Mouse (Mus musculus) megakaryocyte progenitor cell, adult 5-6 weeks (primary cell): ENCODE data around the gene Bola3. TPM values are rescaled to one million over a fixed set of nuclear protein-coding genes. Genes with fewer than 3 reads are reported as not detected.

ENCODE experiments used
- ATAC-seq: replicated peaks from 2 replicates; pipeline ENCODE4 v1.8.0; 2016; ENCODE audit warnings: mild to moderate bottlenecking, moderate TSS enrichment, inconsistent platforms; ENCODE audit not compliant: poor library complexity
- total RNA-seq, 2 experiments: library from RNA; stranded (forward) in 1 of 2; stranded (reverse) in 1 of 2; fragments of 157-497, 149-512 nt in 1 of 2; fragments of 200-1000 nt in 1 of 2; gene quantifications; 2 replicates each; pipeline versions ENCODE4 v1.2.3 to v1.2.4; 2015 to 2017

Bola3 gene
- total RNA-seq, 2 experiments from 2014 or later: 62.6 to 95.2 TPM

- no peak for ATAC-seq
Observed at GRCm38 (mm10) chr6:83392166-83392780, 43.3 kb downstream of the Bola3 start.

DNA sequence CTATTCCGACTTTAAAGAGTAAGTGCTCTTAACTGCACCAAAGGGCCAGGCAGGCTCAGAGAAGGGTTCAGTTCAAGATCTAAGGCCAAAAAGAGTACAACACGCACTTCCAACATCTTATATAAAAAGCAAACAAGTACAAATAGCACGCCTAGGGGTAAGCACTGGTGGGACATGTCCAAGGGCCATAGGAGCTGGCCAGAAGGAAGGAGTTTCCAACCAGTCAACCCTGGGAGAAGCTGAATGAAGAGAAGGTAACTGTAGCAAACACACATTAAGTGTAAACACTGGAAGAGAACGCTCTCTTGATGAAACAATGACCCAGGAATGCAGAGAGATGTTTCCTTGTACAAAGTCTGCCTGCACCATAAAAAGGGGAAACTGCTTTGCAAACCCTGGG lies 45.2 kb downstream of the Bola3 start:
- ATAC-seq: no peak

GRCm38 (mm10) chr6:83395544-83396229 lies 46.7 kb downstream of the Bola3 start:
- ATAC-seq: peak; percentile 93

DNA sequence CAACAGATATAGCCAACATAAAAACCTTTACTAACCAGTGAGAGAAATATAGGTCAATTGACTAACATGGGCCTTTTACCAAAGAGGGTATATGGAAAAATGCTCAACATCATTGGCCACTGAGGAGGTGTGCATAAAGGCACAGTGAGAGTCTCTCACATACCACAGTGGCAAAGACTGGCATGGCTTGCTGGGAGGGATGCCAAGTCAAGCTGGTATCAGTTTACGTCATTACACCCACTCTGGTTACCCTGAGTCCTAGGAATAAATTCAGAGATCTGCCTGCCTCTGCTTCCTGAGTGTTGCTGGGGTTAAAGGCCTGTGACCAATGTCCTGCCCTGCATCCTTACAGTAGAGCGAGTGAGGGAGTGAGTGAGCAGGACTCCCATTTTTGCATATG lies 47.8 kb downstream of the Bola3 start:
- ATAC-seq: no peak

DNA sequence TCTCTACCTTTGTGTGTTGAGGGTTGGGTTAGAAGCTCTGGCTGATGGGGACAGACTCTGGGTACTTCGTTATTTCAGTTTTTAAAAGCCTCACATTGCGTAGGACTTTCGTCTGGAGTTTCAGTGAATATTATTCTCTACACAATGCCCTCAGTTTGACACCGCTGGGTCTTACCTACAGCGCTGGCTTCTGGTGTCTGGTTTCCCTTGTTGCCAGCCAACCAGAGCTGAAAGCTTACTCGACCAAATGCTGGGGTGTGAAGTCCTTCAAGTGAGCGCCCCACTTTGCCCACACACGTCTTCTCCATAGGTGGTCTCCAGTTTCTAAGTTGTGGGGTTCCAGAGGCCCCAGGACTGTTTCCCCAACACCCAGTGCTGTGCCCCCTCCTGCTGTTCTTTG lies 48.8 kb downstream of the Bola3 start:
- no peak for ATAC-seq

DNA sequence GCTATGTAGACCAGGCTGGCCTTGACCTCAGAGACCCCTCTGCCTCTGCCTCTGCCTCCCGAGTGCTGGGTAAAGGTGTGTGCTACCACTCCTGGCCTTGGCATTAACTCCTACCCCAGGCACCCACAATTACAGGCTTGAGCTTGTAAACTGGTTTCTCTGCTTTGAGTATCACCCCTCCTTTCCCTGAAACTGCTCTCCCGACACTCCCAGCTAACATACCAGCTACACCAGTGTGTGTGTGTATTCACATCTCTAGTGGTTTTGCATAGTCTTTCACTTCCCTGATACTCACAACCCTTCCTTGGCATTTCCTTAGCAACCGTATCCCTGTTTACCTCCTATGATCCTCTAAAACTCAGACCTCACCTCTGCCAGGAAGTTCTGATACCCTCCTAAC lies 50.8 kb downstream of the Bola3 start:
- no peak for ATAC-seq

DNA sequence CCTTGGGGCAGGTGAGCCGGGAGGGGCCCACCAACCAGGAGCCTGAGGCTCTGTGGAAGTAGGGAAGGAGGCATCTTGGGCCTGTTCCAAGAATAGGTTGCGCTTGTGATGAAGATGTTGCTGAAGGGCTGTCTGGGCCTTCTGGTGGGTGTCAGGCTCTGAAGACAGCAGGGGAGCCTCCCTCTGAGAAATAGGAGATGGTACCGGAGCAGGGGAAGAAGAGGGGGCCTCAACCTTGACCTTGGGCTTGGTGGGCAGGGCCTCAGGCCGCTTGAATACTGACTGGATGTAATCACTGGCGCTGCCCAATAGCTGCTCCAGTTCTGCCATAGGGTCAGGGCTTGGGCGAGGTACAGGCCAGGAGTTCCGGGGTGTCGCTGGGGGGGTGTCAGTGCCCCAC lies 54.5 kb downstream of the Bola3 start:
- ATAC-seq: no peak

DNA sequence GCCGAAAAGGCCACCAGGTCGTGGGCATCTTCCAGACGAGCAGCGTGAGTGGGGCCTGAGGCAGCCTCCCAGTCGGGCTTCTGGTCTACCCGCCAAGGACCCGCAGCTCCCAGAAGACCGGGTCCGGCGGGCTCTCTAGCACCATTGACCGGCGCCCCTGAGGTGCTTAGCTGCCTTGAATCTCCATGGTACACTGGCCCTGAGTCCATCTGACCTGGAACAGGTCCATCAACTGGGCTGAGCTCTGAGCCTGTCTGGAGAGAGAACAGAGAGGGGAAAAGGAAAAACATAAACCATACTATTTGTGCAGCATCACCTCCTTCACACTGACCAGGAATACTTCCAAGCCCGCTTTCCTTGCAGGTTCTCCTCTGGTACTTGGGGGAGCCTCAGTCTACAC lies 55.6 kb downstream of the Bola3 start:
- ATAC-seq: no peak

DNA sequence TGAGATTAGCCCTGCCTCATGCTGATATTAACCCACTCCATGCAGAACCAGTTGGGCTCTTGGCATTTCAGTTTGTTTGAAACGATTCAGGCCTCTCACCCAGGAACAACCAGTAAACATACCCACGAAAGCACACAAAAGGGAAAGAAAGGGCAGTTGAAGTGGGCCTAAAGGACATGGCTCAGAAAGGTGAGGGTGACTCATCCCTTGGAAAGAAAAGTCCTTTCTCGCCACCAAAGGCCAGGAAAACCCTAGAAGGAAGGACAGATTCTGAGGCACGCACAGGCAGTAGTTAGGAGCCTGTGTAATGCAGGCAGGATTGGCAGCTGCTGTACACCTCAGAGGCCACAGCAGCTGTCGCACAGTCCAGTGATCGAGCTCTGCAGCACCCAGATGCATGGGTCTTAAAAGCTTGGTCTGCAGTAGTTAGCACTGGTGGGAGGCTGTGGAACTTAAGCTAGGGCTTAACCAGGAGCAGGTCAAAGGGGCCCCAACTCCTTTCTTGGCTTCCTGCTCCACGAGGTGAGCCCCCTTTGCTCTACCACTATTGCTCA lies 56.6 kb downstream of the Bola3 start:
- ATAC-seq: no peak

GRCm38 (mm10) chr6:83408510-83408909 lies 59.6 kb downstream of the Bola3 start:
- ATAC-seq: no peak

Other genes starting within 250 kb of the Bola3 start
- 0.20 and 0.79 TPM in 2 replicates for gene Ccdc142, start 247.5 kb upstream of the Bola3 start, total RNA-seq (2015)
- gene Ccdc142, start 247.5 kb upstream of the Bola3 start, total RNA-seq (2017): 0.58 and 1.6 TPM in 2 replicates
- 1.5 and 1.6 TPM in 2 replicates for gene Gm42688, start 247.5 kb upstream of the Bola3 start, total RNA-seq (2015)
- 2.7 and 3.0 TPM in 2 replicates for gene Gm42688, start 247.5 kb upstream of the Bola3 start, total RNA-seq (2017)
- gene Mrpl53, start 240.1 kb upstream of the Bola3 start, total RNA-seq (2015): 53.6 and 60.8 TPM in 2 replicates
- gene Mrpl53, start 240.1 kb upstream of the Bola3 start, total RNA-seq (2017): 19.5 and 29.2 TPM in 2 replicates
- gene Mogs, start 233.7 kb upstream of the Bola3 start, total RNA-seq (2015): 54.6 and 69.0 TPM in 2 replicates
- 122 and 130 TPM in 2 replicates for gene Mogs, start 233.7 kb upstream of the Bola3 start, total RNA-seq (2017)
- gene Wbp1, start 227.6 kb upstream of the Bola3 start, total RNA-seq (2015): 25.8 and 27.8 TPM in 2 replicates
- 85.0 and 96.7 TPM in 2 replicates for gene Wbp1, start 227.6 kb upstream of the Bola3 start, total RNA-seq (2017)
- 20.7 and 24.4 TPM in 2 replicates for gene Ino80b, start 223.7 kb upstream of the Bola3 start, total RNA-seq (2015)
- 35.5 and 44.4 TPM in 2 replicates for gene Ino80b, start 223.7 kb upstream of the Bola3 start, total RNA-seq (2017)
- gene Rtkn, start 213.7 kb upstream of the Bola3 start, total RNA-seq (2015): 1.9 and 2.4 TPM in 2 replicates
- gene Rtkn, start 213.7 kb upstream of the Bola3 start, total RNA-seq (2017): 2.2 and 2.4 TPM in 2 replicates
- 0.57 TPM in 1 of 2 replicates, not detected in the other for gene Wdr54, start 192.8 kb upstream of the Bola3 start, total RNA-seq (2015)
- gene Wdr54, start 192.8 kb upstream of the Bola3 start, total RNA-seq (2017): under 0.01 and 0.14 TPM in 2 replicates
- gene 1700003E16Rik, start 192.7 kb upstream of the Bola3 start, total RNA-seq (2015): not detected in 2 replicates
- gene 1700003E16Rik, start 192.7 kb upstream of the Bola3 start, total RNA-seq (2017): not detected in 2 replicates
- 50.8 and 51.4 TPM in 2 replicates for gene Dctn1, start 183.2 kb upstream of the Bola3 start, total RNA-seq (2015)
- 85.9 and 86.2 TPM in 2 replicates for gene Dctn1, start 183.2 kb upstream of the Bola3 start, total RNA-seq (2017)
- 0.10 TPM in 1 of 2 replicates, not detected in the other for gene Slc4a5, start 129.3 kb upstream of the Bola3 start, total RNA-seq (2015)
- under 0.01 TPM in 1 of 2 replicates, not detected in the other for gene Slc4a5, start 129.3 kb upstream of the Bola3 start, total RNA-seq (2017)
- gene Mthfd2, start 23.2 kb upstream of the Bola3 start, total RNA-seq (2015): 19.7 and 26.8 TPM in 2 replicates
- gene Mthfd2, start 23.2 kb upstream of the Bola3 start, total RNA-seq (2017): 23.1 and 25.0 TPM in 2 replicates
- gene Mob1a, start 23.1 kb upstream of the Bola3 start, total RNA-seq (2015): 83.8 and 90.1 TPM in 2 replicates
- 129 and 133 TPM in 2 replicates for gene Mob1a, start 23.1 kb upstream of the Bola3 start, total RNA-seq (2017)
- gene Tet3, start 109.9 kb downstream of the Bola3 start, total RNA-seq (2015): 27.9 and 29.6 TPM in 2 replicates
- gene Tet3, start 109.9 kb downstream of the Bola3 start, total RNA-seq (2017): 12.2 and 14.5 TPM in 2 replicates
- gene Dguok, start 157.8 kb downstream of the Bola3 start, total RNA-seq (2015): 40.2 and 51.7 TPM in 2 replicates
- 34.3 and 35.3 TPM in 2 replicates for gene Dguok, start 157.8 kb downstream of the Bola3 start, total RNA-seq (2017)
- gene Actg2, start 187.1 kb downstream of the Bola3 start, total RNA-seq (2015): not detected in 2 replicates
- gene Actg2, start 187.1 kb downstream of the Bola3 start, total RNA-seq (2017): not detected in 2 replicates
- 30.8 and 34.5 TPM in 2 replicates for gene Stambp, start 223.6 kb downstream of the Bola3 start, total RNA-seq (2015)
- 4.0 and 7.4 TPM in 2 replicates for gene Stambp, start 223.6 kb downstream of the Bola3 start, total RNA-seq (2017)